Mouse (Mus musculus) cerebellum, adult 18-20 months (tissue): ENCODE results near the gene Nebl.

Experiments
- DNase-seq, 2 experiments: peaks; one replicate each; pipeline ENCODE4 v3.0.0; 2021

Nebl gene

GRCm38 (mm10) chr2:17610259-17610658 is 121.0 kb downstream of the Nebl start:
- no peak for DNase-seq

GRCm38 (mm10) chr2:17603573-17603972 is 127.7 kb downstream of the Nebl start:
- no peak for DNase-seq

- no peak for DNase-seq
Observed at GRCm38 (mm10) chr2:17600652-17601051, 130.6 kb downstream of the Nebl start.

GRCm38 (mm10) chr2:17599860-17600259 is 131.4 kb downstream of the Nebl start:
- DNase-seq: no peak

- no peak for DNase-seq
Observed at GRCm38 (mm10) chr2:17597932-17598331, 133.3 kb downstream of the Nebl start.

GRCm38 (mm10) chr2:17589669-17590068 is 141.6 kb downstream of the Nebl start:
- DNase-seq: no peak

- no peak for DNase-seq
Observed at GRCm38 (mm10) chr2:17585329-17585992, 145.8 kb downstream of the Nebl start.

- DNase-seq: peak; percentile 11 to 21
Observed at GRCm38 (mm10) chr2:17575648-17576047, 155.6 kb downstream of the Nebl start.

GRCm38 (mm10) chr2:17571716-17572115 is 159.5 kb downstream of the Nebl start:
- DNase-seq: no peak

- DNase-seq: no peak
Observed at GRCm38 (mm10) chr2:17558889-17559742, 172.1 kb downstream of the Nebl start.

GRCm38 (mm10) chr2:17549895-17550558 is 181.2 kb downstream of the Nebl start:
- DNase-seq: no peak

GRCm38 (mm10) chr2:17546354-17546948 is 184.8 kb downstream of the Nebl start:
- DNase-seq: no peak

- DNase-seq: no peak
Observed at GRCm38 (mm10) chr2:17539737-17540136, 191.5 kb downstream of the Nebl start.

- DNase-seq: peak; percentile 70 to 71
Observed at GRCm38 (mm10) chr2:17538493-17538892, 192.8 kb downstream of the Nebl start.

- DNase-seq: no peak
Observed at GRCm38 (mm10) chr2:17531355-17532105, 199.7 kb downstream of the Nebl start.

- no peak for DNase-seq
Observed at GRCm38 (mm10) chr2:17525739-17526526, 205.3 kb downstream of the Nebl start.

- DNase-seq: no peak
Observed at GRCm38 (mm10) chr2:17525211-17525610, 206.1 kb downstream of the Nebl start.

GRCm38 (mm10) chr2:17524205-17524978 is 206.9 kb downstream of the Nebl start:
- no peak for DNase-seq

GRCm38 (mm10) chr2:17523791-17524190 is 207.5 kb downstream of the Nebl start:
- DNase-seq: no peak

GRCm38 (mm10) chr2:17515686-17516085 is 215.6 kb downstream of the Nebl start:
- peak; percentile 17 to 28 for DNase-seq

GRCm38 (mm10) chr2:17514765-17515164 is 216.5 kb downstream of the Nebl start:
- DNase-seq: peak in 1 of 2 experiments; percentile 15
